Mouse (Mus musculus) liver, postnatal 0 days (tissue): ENCODE measurements at regions not wholly inside any gene's neighbourhood (a gene's known extent, or its start where the extent isn't known, plus 50 kb on each side); places are given as distances from the start of the nearest gene placed in this dataset.

ENCODE experiments used
- CTCF ChIP-seq: sonication (generic); IDR thresholded peaks from 2 replicates; pipeline ENCODE4 v1.5.1; 2016; ENCODE audit warnings: antibody characterized with exemption, low read depth
- EP300 ChIP-seq: IDR thresholded peaks from 2 replicates; pipeline ENCODE4 v1.6.1; 2016; ENCODE audit warnings: antibody characterized with exemption, low read depth, mild to moderate bottlenecking

DNA sequence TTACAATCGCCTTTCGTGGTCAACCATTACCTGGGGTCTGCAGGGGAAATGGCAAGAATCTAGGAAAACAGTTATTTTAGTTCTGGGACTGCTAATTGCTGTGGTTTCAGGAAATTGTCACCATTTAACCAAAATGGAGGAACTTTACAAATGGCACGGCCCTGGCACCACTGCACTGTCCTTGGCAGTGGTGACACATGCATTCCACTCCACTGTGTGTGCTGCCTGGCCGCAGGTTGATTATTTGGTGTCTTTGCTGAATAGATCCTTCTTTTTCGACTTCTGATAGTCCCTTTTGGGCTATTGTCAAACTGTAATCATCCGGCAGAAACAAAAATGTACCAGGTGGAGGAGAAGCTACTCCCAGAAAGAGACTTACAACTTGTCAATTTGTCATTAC, 241.4 kb upstream of the Rnaseh2b start:
- TF ChIP-seq EP300 = no peak
- no peak for TF ChIP-seq CTCF
